Mouse (Mus musculus): ENCODE results near the gene Gm45808.

- TF ChIP-seq EP300 (IDR thresholded peaks at IDR 0.05; ENCODE audit: low read depth) (peak; percentile 76), CTCF (IDR thresholded peaks at IDR 0.05; ENCODE audit: low read depth) (peak; percentile 99)
These were observed 52.2 kb downstream of the Gm45808 start, which contains the start of gene Gys1 for GRCm38 (mm10) chr7:45434203-45435015.

Measured in liver, postnatal 0 days (tissue).